Mouse (Mus musculus): ENCODE data around the gene Pgpep1. TPM values are rescaled to one million over a fixed set of nuclear protein-coding genes. Genes with fewer than 3 reads are reported as not detected.
A peak's percentile ranks its signal among the peaks of the same experiment; 100 is the strongest.

Pgpep1 gene
- total and polyA plus RNA-seq, 2 experiments from 2014 or later = 44.2 to 65.7 TPM

GRCm38 (mm10) chr8:70648164-70648442 lies 12.1 kb downstream of the Pgpep1 start:
- H3K9me3 ChIP-seq (ENCODE audit: low read length) = no peaks in the 10 kb centered on the region
- DNase-seq (ENCODE audit: low spot score) (no peak), ATAC-seq (no peak)
- WGBS = 50% methylated on average over 1 of the region's 1 CpGs
- H3K9ac ChIP-seq (replicated peaks; ENCODE audit: low read length) = no peak overlapping the region
- peaks cover 18% of the 10 kb centered on the region; the same call in 1 of the 2 replicates for H3K36me3 ChIP-seq (ENCODE audit: insufficient read depth, low read length)
- H3K4me2 ChIP-seq (ENCODE audit: low read depth, low read length) = no peak overlapping the region
- no peak overlapping the region for H3K4me3 ChIP-seq (ENCODE audit: low read length)
- no peak overlapping the region for H3K27ac ChIP-seq
- no peak for TF ChIP-seq CTCF (IDR thresholded peaks at IDR 0.05; ENCODE audit: low read depth)
- peaks cover 17% of the 10 kb centered on the region for H3K4me1 ChIP-seq (ENCODE audit: insufficient read depth, low read length)
- H3K27me3 ChIP-seq (ENCODE audit: insufficient read depth, low read length) = no peaks in the 10 kb centered on the region

- ATAC-seq (no peak), DNase-seq (ENCODE audit: low spot score) (no peak)
- Histone ChIP-seq H3K27me3 (ENCODE audit: insufficient read depth, low read length) (no peaks in the 10 kb centered on the region), H3K9ac (replicated peaks; ENCODE audit: low read length) (no peak overlapping the region; the same call in 1 of the 2 replicates), H3K9me3 (ENCODE audit: low read length) (no peaks in the 10 kb centered on the region), H3K4me3 (ENCODE audit: low read length) (no peak overlapping the region), H3K27ac (0 out of 2 replicates have a peak overlapping the region, but pooled peaks have one; percentile 20), H3K36me3 (ENCODE audit: insufficient read depth, low read length) (peaks cover 18% of the 10 kb centered on the region; the same call in 1 of the 2 replicates), H3K4me2 (ENCODE audit: low read depth, low read length) (no peak overlapping the region), H3K4me1 (ENCODE audit: insufficient read depth, low read length) (peaks cover 17% of the 10 kb centered on the region)
- WGBS = 47% methylated on average over 8 of the region's 8 CpGs
- no peak for TF ChIP-seq CTCF (IDR thresholded peaks at IDR 0.05; ENCODE audit: low read depth)
Observed at GRCm38 (mm10) chr8:70647343-70648163, 12.6 kb downstream of the Pgpep1 start.

DNA sequence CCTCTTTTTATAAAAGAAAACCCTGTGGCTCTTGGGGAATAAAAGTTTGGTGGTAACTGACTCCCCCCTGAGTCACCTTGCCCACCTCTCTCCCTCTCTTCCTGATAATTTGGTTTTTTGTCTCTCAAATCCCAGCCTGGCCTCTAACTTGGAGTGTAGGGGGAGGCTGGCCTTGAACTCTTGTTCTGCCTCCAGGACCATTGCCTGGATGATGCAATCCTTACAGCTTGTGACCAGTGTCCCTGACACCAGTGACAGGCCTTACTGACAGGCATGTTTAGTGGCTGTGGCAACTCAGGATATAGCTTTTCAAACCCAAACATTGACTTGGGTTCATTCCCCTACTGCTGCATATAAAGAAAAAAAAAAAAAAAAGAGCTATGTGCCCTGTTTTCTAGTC lies 13.4 kb downstream of the Pgpep1 start:
- DNase-seq (ENCODE audit: low spot score) = no peak
- no peak overlapping the region for H3K27ac ChIP-seq
- H3K4me3 ChIP-seq (ENCODE audit: low read length) = no peak overlapping the region
- no peaks in the 10 kb centered on the region for H3K27me3 ChIP-seq (ENCODE audit: insufficient read depth, low read length)
- no peak for ATAC-seq
- peaks cover 12% of the 10 kb centered on the region; the same call in 1 of the 2 replicates for H3K36me3 ChIP-seq (ENCODE audit: insufficient read depth, low read length)
- H3K4me2 ChIP-seq (ENCODE audit: low read depth, low read length) = no peak overlapping the region
- H3K4me1 ChIP-seq (ENCODE audit: insufficient read depth, low read length) = peaks cover 17% of the 10 kb centered on the region
- no peak for TF ChIP-seq CTCF (IDR thresholded peaks at IDR 0.05; ENCODE audit: low read depth)
- no peak overlapping the region for H3K9ac ChIP-seq (replicated peaks; ENCODE audit: low read length)
- H3K9me3 ChIP-seq (ENCODE audit: low read length) = no peaks in the 10 kb centered on the region

- H3K4me1 ChIP-seq (ENCODE audit: insufficient read depth, low read length) = peaks cover 17% of the 10 kb centered on the region
Observed at GRCm38 (mm10) chr8:70646369-70646768, 13.8 kb downstream of the Pgpep1 start.

GRCm38 (mm10) chr8:70645501-70646224 lies 14.5 kb downstream of the Pgpep1 start:
- Histone ChIP-seq H3K4me2 (ENCODE audit: low read depth, low read length) (no peak overlapping the region), H3K27me3 (ENCODE audit: insufficient read depth, low read length) (no peaks in the 10 kb centered on the region), H3K36me3 (ENCODE audit: insufficient read depth, low read length) (peaks cover 10% of the 10 kb centered on the region; the same call in 1 of the 2 replicates), H3K4me1 (ENCODE audit: insufficient read depth, low read length) (peaks cover 17% of the 10 kb centered on the region), H3K9me3 (ENCODE audit: low read length) (no peaks in the 10 kb centered on the region), H3K27ac (no peak overlapping the region), H3K9ac (replicated peaks; ENCODE audit: low read length) (no peak overlapping the region), H3K4me3 (ENCODE audit: low read length) (no peak overlapping the region)
- WGBS = 52% methylated on average over 17 of the region's 17 CpGs
- ATAC-seq (no peak), DNase-seq (ENCODE audit: low spot score) (no peak)
- no peak for TF ChIP-seq CTCF (IDR thresholded peaks at IDR 0.05; ENCODE audit: low read depth)

More at GRCm38 (mm10) chr8:70646369-70646768, 13.8 kb downstream of the Pgpep1 start:
- Histone ChIP-seq H3K27ac (no peak overlapping the region), H3K4me2 (ENCODE audit: low read depth, low read length) (no peak overlapping the region), H3K9ac (replicated peaks; ENCODE audit: low read length) (no peak overlapping the region), H3K27me3 (ENCODE audit: insufficient read depth, low read length) (no peaks in the 10 kb centered on the region), H3K9me3 (ENCODE audit: low read length) (no peaks in the 10 kb centered on the region), H3K36me3 (ENCODE audit: insufficient read depth, low read length) (peaks cover 12% of the 10 kb centered on the region; the same call in 1 of the 2 replicates), H3K4me3 (ENCODE audit: low read length) (no peak overlapping the region)
- DNase-seq (ENCODE audit: low spot score) = no peak
- no peak for ATAC-seq
- 64% methylated on average over 6 of the region's 6 CpGs for WGBS
- no peak for TF ChIP-seq CTCF (IDR thresholded peaks at IDR 0.05; ENCODE audit: low read depth)

DNA sequence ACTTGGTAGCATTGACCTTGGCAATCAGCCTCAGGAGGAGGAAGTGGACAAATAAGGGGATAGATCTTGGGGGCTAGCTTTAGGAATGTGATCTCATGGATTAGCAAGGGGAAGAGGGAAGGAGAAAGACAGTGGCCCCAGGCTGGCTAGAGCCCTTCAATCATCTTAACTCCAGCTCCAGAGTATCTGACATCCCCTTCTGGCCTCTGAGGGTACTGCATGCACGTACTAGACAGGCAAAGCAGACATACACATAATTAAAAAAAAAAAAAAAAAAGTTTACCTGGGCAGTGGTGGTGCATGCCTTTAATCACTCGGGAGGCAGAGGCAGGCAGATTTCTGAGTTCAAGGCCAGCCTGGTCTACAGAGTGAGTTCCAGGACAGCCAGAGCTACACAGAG lies 16.1 kb downstream of the Pgpep1 start:
- Histone ChIP-seq H3K27me3 (ENCODE audit: insufficient read depth, low read length) (no peaks in the 10 kb centered on the region), H3K4me2 (ENCODE audit: low read depth, low read length) (no peak overlapping the region), H3K4me3 (ENCODE audit: low read length) (no peak overlapping the region), H3K27ac (no peak overlapping the region), H3K4me1 (ENCODE audit: insufficient read depth, low read length) (0 out of 2 replicates have a peak, but pooled peaks cover 9% of the 10 kb centered on the region), H3K36me3 (ENCODE audit: insufficient read depth, low read length) (no peaks in the 10 kb centered on the region), H3K9me3 (ENCODE audit: low read length) (no peaks in the 10 kb centered on the region), H3K9ac (replicated peaks; ENCODE audit: low read length) (no peak overlapping the region)
- WGBS = 80% methylated on average over 2 of the region's 2 CpGs
- ATAC-seq (no peak), DNase-seq (ENCODE audit: low spot score) (no peak)
- TF ChIP-seq CTCF (IDR thresholded peaks at IDR 0.05; ENCODE audit: low read depth) = peak; percentile 38

Data from hindbrain, postnatal 0 days (tissue).